Mouse (Mus musculus) bone marrow macrophage, adult 2 months (primary cell): ENCODE data around the gene Ppp2r3a.

Source experiments
- CTCF ChIP-seq: IDR thresholded peaks from 2 replicates; pipeline ENCODE4 v1.5.1; 2012; ENCODE audit warnings: low read depth, mild to moderate bottlenecking, low read length, moderate library complexity
- POLR2A ChIP-seq: IDR thresholded peaks from 2 replicates; pipeline ENCODE4 v1.6.1; 2012; ENCODE audit warnings: mild to moderate bottlenecking, low read depth, low read length, borderline replicate concordance

DNA sequence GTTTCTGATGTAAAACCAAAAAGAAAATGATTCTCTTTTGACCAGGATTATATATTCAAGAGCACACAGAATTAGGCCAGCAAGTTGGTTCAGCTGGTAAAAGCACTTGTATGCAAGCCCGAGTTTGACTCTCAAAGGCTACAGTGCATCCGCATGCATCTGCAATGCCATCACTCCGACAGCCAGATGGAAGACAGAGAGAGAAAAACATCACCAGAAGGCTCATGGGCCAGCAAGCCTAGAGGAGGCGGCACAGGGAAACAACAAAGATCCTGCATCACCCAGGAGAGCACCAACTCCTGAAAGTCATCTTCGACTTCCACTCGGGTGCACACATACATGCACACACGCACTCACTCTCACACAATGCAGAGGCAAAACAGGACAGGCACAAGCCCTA is 4.1 kb downstream of the Ppp2r3a start:
- TF ChIP-seq POLR2A (no peak), CTCF (no peak)
